Mouse (Mus musculus) cerebellum, postnatal 14 days (tissue): ENCODE measurements around the gene Fkbp14.

Experiments
- DNase-seq, 2 experiments: peaks; one replicate each; pipeline ENCODE4 v3.0.0; 2021; ENCODE audit warnings: mixed read lengths in 2 of 2

Gene Fkbp14

GRCm38 (mm10) chr6:54543646-54544045 is 53.5 kb downstream of the Fkbp14 start:
- no peak for DNase-seq

- DNase-seq, result no peak
These were observed 54.3 kb downstream of the Fkbp14 start for GRCm38 (mm10) chr6:54542836-54543235.

DNA sequence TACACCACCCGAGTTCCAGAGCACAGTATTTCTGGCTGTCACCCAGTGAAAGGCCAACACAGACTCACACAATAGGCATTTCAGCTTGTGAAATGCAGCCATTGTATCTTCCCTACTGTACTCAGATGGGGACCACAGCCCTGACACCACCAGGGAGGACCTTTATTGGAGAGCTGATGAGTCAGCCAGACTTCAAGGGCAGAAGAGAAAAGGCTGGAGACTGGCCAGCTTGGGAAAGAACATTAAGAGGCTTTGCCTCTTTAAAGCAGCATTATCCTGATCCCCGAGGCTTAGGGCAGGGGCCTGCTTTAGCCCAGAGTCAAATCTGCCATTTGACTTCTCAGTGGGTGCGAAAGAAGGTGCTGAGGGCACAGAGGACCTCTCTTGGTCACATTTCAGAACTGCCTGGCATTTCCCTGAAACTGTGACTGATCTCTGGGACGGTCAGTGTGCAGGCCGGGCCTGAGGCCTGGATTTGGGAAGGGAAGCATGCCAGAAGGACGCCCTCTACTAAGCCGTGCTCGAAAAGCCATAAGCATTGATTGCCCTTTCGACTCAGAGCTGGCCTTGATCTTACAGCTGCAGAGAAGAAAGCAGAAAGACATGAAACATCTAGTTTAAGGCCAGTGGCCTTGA is 56.7 kb downstream of the Fkbp14 start:
- DNase-seq, result peak; percentile 47 to 53

DNA sequence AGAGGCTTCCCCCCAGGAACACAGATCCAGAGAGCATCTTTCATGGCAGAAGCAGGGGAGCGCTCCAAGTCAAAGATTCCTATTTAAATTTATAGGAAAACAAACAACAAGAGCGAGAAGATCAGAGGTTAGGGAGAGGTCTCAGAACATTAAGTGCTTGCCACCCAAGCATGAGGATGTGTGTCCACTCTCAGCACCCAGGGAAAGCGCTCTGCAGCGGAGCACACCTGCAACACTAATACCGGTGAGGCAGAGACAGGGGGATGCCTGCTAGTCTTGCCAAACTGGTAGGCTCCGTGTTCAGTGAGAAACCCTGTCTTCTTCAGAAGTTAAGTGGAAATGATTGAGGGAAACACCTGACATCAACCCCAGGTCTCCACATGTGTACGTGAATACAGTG is 57.7 kb downstream of the Fkbp14 start:
- DNase-seq, result no peak

GRCm38 (mm10) chr6:54538773-54539173 is 58.3 kb downstream of the Fkbp14 start:
- peak; percentile 53 to 80 for DNase-seq

DNA sequence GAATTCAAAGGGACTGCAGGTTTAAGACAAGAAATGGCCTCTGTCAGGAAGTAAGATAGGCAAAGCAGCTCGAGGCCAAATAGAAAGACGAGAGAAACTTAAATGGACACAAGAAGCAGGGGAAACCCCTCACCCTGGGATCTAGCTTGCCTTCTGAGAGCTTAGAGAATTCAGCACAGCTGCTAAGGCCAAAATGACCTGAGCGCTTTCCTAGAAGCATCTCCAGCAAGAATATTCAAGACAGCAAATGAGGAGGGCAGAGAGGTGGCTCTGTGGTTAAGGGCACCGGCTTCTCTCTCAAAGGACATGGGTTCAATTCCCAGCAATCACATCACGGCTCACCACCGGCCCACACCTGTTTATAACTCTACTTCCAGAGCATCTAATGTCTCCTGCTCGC is 60.1 kb downstream of the Fkbp14 start:
- DNase-seq, result no peak

- no peak for DNase-seq
These were observed 61.6 kb downstream of the Fkbp14 start for GRCm38 (mm10) chr6:54535485-54535884.

DNA sequence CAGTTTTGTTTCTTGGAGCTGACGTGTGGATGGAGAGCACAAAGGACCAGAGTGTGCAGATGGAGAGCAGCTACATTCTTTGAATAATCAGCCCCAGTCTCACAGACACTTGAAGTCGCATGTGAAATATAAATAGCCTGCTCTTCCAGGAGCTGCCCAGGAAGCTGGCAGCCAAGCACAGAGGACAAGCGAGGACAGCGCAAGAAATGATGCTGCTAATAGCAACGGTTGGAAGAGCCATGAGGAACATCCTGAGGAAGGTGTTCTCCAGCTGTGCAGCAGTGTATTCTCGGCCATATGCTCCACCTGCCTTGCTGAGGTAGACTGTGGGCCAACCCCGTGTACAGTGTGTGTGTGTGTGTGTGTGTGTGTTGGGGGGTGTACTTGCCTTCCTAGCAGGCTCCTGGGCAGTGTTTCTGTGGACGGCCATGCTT is 66.0 kb downstream of the Fkbp14 start:
- DNase-seq, result peak; percentile 82 to 83

- DNase-seq, result no peak
These were observed 66.9 kb downstream of the Fkbp14 start for GRCm38 (mm10) chr6:54530182-54530581.

- no peak for DNase-seq
These were observed 68.4 kb downstream of the Fkbp14 start for GRCm38 (mm10) chr6:54528666-54529065.
